Mouse (Mus musculus): ENCODE data around the gene Cd80. TPM values are rescaled to one million over a fixed set of nuclear protein-coding genes. Genes with fewer than 3 reads are reported as not detected.
"Not testable (repeated sequence)": the region's sequence is repeated elsewhere in the genome, so short reads cannot be mapped to it uniquely, and the experiment has no call there.

Cd80 gene
- total RNA-seq, 1 experiment from 2014 or later = 6.7 TPM

GRCm38 (mm10) chr16:38445576-38445975, 9.8 kb upstream of the Cd80 start:
- ATAC-seq (replicated peaks; ENCODE audit: insufficient number of reproducible peaks, low FRiP score, low TSS enrichment, poor library complexity, severe bottlenecking) = no peak

DNA sequence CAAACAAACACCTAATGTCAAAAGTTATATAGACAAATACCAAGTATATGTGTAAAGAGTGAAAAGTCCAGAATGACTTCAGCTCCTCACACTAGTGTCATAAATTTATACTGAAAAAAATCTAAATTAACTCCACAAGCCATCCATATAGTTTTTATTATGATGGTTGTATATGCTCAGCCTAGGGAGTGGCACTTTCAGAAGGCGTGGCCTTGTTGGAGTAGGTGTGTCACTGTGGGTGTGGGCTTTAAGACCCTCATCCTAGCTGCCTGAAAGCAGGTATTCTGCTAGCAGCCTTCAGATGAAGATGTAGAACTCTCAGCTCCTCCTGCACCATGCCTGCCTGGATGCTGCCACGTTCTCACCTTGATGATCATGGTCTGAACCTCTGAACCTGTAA, 9.2 kb upstream of the Cd80 start:
- not testable (repeated sequence) for ATAC-seq (replicated peaks; ENCODE audit: insufficient number of reproducible peaks, low FRiP score, low TSS enrichment, poor library complexity, severe bottlenecking)

GRCm38 (mm10) chr16:38447366-38447765, 8.0 kb upstream of the Cd80 start:
- ATAC-seq (replicated peaks; ENCODE audit: insufficient number of reproducible peaks, low FRiP score, low TSS enrichment, poor library complexity, severe bottlenecking) = no peak

DNA sequence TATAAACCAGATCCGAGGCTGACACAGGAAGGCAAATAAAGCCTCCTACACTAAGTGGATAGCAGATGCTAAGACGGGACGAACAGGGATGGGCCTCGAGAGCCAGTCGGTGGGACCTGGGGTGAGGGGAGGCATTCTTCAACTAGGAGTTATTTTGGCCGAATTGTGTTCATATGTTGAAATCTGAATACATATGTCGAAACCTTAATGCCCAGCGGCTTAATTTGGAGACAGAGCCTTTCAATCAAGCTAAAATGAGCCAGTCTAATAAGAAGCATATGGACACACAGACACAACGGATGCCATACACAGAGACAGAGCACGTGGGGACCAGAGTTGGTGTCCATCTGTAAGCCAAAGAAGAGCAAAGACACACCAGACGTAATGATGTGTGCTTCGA, 6.9 kb upstream of the Cd80 start:
- ATAC-seq (replicated peaks; ENCODE audit: insufficient number of reproducible peaks, low FRiP score, low TSS enrichment, poor library complexity, severe bottlenecking) = no peak

- no peak for ATAC-seq (replicated peaks; ENCODE audit: insufficient number of reproducible peaks, low FRiP score, low TSS enrichment, poor library complexity, severe bottlenecking)
Measured at GRCm38 (mm10) chr16:38450707-38451106, 4.7 kb upstream of the Cd80 start.

- ATAC-seq (replicated peaks; ENCODE audit: insufficient number of reproducible peaks, low FRiP score, low TSS enrichment, poor library complexity, severe bottlenecking) = no peak
Measured at GRCm38 (mm10) chr16:38451421-38452205, 3.7 kb upstream of the Cd80 start.

- peak; percentile 67 for ATAC-seq (replicated peaks; ENCODE audit: insufficient number of reproducible peaks, low FRiP score, low TSS enrichment, poor library complexity, severe bottlenecking)
Measured at GRCm38 (mm10) chr16:38452442-38453202, 2.7 kb upstream of the Cd80 start, which contains the start of gene Adprh. Adprh (minus strand) TSS chr16:38452703.

- ATAC-seq (replicated peaks; ENCODE audit: insufficient number of reproducible peaks, low FRiP score, low TSS enrichment, poor library complexity, severe bottlenecking) = no peak
Measured at GRCm38 (mm10) chr16:38453203-38453553, 2.2 kb upstream of the Cd80 start.

- no peak for ATAC-seq (replicated peaks; ENCODE audit: insufficient number of reproducible peaks, low FRiP score, low TSS enrichment, poor library complexity, severe bottlenecking)
Measured at GRCm38 (mm10) chr16:38453952-38454351, 1.4 kb upstream of the Cd80 start.

DNA sequence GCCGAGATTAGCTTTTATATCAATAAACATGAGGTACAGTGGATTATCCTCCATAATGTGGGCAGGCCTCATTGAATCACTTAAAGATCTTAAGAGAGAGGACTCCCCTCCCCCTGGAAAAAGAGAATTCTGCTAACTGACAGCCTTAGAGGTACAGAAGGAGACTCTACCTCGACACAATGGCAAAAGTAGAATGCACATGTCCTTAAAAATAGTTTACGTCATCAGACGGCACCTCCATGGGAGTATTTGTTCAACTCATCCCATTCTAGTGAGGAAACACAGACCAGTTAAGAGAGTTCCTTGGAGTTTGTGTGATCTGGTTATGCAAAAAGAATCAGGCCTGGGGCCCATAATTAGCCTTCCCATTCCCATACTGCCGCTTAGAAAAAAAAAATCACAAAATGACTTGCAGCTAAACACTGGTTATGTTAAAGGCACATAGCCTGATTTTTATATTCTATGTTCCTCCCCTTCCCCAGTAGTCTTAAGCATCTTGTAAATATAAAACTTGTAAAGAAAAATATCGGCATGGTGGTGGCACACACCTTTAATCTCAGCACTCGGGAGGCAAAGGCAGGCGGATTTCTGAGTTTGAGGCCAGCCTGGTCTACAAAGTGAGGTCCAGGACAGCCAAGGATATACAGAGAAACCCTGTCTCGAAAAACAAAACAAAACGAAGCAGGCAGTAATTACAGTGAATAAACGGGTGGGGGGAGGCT, 667 bp upstream of the Cd80 start:
- ATAC-seq (replicated peaks; ENCODE audit: insufficient number of reproducible peaks, low FRiP score, low TSS enrichment, poor library complexity, severe bottlenecking) = no peak

GRCm38 (mm10) chr16:38456812-38457567, 1.6 kb downstream of the Cd80 start:
- ATAC-seq (replicated peaks; ENCODE audit: insufficient number of reproducible peaks, low FRiP score, low TSS enrichment, poor library complexity, severe bottlenecking) = peak; percentile 83

DNA sequence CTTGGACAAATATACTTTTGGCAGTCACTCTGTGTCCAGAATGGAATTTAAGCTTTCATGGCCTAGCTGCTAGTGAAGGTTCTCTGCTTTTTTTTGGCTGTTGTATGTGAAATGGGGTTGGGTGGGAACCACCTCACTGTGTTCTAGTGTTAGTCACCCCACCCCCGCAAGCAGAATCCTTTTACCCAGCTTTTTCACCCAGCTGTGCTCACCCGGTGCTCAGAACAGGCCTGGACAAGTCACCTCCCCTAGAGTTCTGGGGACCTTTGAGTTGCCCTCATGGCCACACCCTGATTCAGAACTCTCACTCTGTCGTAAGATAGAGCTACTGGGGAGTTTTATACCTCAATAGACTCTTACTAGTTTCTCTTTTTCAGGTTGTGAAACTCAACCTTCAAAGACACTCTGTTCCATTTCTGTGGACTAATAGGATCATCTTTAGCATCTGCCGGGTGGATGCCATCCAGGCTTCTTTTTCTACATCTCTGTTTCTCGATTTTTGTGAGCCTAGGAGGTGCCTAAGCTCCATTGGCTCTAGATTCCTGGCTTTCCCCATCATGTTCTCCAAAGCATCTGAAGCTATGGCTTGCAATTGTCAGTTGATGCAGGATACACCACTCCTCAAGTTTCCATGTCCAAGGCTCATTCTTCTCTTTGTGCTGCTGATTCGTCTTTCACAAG, 3.4 kb downstream of the Cd80 start:
- ATAC-seq (replicated peaks; ENCODE audit: insufficient number of reproducible peaks, low FRiP score, low TSS enrichment, poor library complexity, severe bottlenecking) = peak; percentile 65

DNA sequence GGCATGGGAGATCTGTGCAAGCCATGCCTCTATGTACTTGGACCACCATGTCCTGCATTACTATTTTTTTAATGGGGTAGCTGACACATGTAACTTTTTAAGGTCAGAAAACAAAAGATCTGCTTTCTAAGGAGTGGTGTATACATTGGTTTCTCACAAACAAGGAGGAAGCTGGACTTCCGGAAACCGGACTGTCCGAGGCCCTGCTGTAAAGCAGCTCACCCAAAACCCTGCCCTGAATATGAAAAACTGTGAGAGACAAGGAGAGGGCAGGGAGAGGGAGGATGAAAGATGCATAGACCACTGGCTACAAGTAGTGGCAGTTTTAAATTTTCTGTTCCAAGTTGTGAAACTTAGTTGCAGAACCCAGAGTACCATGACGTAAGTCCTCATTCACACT, 4.6 kb downstream of the Cd80 start:
- ATAC-seq (replicated peaks; ENCODE audit: insufficient number of reproducible peaks, low FRiP score, low TSS enrichment, poor library complexity, severe bottlenecking) = no peak

DNA sequence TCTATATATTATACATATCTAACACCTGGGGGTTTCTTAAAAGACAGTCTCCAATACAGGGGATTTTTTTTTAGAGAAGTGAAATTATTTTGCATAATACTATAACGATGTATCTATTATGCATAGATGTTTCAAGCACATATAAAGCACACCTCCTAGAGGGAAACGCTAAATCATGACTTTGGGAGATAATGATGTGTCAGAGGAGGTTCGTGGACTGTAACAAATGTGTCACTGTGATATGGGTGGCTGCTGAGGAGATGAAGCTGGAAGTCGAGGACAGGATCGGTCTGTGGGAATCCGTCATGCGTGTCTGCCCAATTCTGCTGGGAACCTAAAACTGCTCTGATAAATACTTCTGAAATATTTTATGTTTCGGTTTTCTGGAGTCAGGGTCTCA, 6.4 kb downstream of the Cd80 start:
- ATAC-seq (replicated peaks; ENCODE audit: insufficient number of reproducible peaks, low FRiP score, low TSS enrichment, poor library complexity, severe bottlenecking) = no peak

GRCm38 (mm10) chr16:38462161-38462560, 6.8 kb downstream of the Cd80 start:
- no peak for ATAC-seq (replicated peaks; ENCODE audit: insufficient number of reproducible peaks, low FRiP score, low TSS enrichment, poor library complexity, severe bottlenecking)

DNA sequence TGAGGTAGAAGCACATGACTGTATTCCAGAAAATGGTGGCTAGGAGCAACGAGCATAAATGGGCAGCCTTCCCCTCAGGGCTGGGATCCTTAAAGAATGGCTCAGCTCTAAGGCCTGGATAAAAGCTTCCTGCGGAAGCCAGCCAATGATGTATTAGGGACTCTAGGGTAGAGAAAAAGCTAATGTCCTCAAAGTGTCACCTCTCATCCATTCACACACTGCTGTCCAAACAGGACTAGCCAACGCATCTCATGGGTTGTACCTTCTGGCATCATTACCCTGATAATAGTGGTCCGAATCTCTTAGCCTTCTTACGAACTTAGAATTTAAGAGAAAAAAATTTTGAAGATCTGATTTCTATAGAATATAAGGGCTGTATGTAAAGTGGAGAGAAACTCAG, 7.9 kb downstream of the Cd80 start:
- no peak for ATAC-seq (replicated peaks; ENCODE audit: insufficient number of reproducible peaks, low FRiP score, low TSS enrichment, poor library complexity, severe bottlenecking)

GRCm38 (mm10) chr16:38466089-38466488, 10.7 kb downstream of the Cd80 start:
- ATAC-seq (replicated peaks; ENCODE audit: insufficient number of reproducible peaks, low FRiP score, low TSS enrichment, poor library complexity, severe bottlenecking) = no peak

Measured in monocyte, adult 5-6 weeks (primary cell).